In genomic region chr7:132753518-132754388, GRCm38 (mm10) we compare ENCODE assay signal across 8 mouse cellular contexts. TPM values are rescaled to one million over a fixed set of nuclear protein-coding genes. Genes with fewer than 3 reads are reported as not detected.
A peak's percentile ranks its signal among the peaks of the same experiment; 100 is the strongest.
DNase-seq lines count a peak whose midpoint lies in the region; ATAC-seq lines count a peak whose summit lies in the region.

No protein-coding gene starts in this region.

- no peak overlapping the region for H3K4me2 ChIP-seq in forebrain, embryonic 14.5 days (ENCODE audit: low read length)
- H3K4me2 ChIP-seq in limb, embryonic 13.5 days (replicated peaks) = peak overlapping the region; percentile 12; the same call in 1 of the 2 replicates

- H3K4me3 ChIP-seq in forebrain, embryonic 14.5 days (ENCODE audit: low read depth, low read length) = no peak overlapping the region
- H3K4me3 ChIP-seq in limb, embryonic 13.5 days = no peak overlapping the region

- intact Hi-C loops in gastrocnemius, postnatal 14 days (cut with DNase I; ENCODE audit: low total_unique reads) = no loop called here
- intact Hi-C loops in gastrocnemius, postnatal 36 days (cut with DNase I) = no loop called here

- peak overlapping the region; percentile 48; the same call in 1 of the 2 replicates for H3K27ac ChIP-seq in forebrain, embryonic 14.5 days (ENCODE audit: low read depth, low read length)
- H3K27ac ChIP-seq in limb, embryonic 13.5 days = peak overlapping the region; percentile 88

- H3K27me3 ChIP-seq in forebrain, embryonic 14.5 days (replicated peaks; ENCODE audit: control insufficient read depth, insufficient read depth, low read length) = no peaks in the 10 kb centered on the region
- H3K27me3 ChIP-seq in limb, embryonic 13.5 days = no peaks in the 10 kb centered on the region

- peaks cover 14% of the 10 kb centered on the region; the same call in 1 of the 2 replicates for H3K4me1 ChIP-seq in forebrain, embryonic 14.5 days (ENCODE audit: control insufficient read depth, insufficient read depth, low read length)
- peaks cover 53% of the 10 kb centered on the region for H3K4me1 ChIP-seq in limb, embryonic 13.5 days

- 0 out of 2 replicates have a peak overlapping the region, but pooled peaks have one; percentile 21 for H3K9ac ChIP-seq in forebrain, embryonic 14.5 days (ENCODE audit: low read length)
- no peak overlapping the region for H3K9ac ChIP-seq in limb, embryonic 13.5 days

- ATAC-seq in forebrain, embryonic 14.5 days = peak; percentile 57
- ATAC-seq in limb, embryonic 13.5 days (ENCODE audit: low FRiP score, low read depth) = peak; percentile 76

- WGBS in forebrain, embryonic 14.5 days = 54% methylated on average over 4 of the region's 4 CpGs
- WGBS in limb, embryonic 13.5 days = 33% methylated on average over 4 of the region's 4 CpGs

- peaks cover 24% of the 10 kb centered on the region for H3K36me3 ChIP-seq in forebrain, embryonic 14.5 days (ENCODE audit: control insufficient read depth, insufficient read depth, low read length)
- peaks cover 45% of the 10 kb centered on the region for H3K36me3 ChIP-seq in limb, embryonic 13.5 days

- no peaks in the 10 kb centered on the region for H3K9me3 ChIP-seq in forebrain, embryonic 14.5 days (replicated peaks; ENCODE audit: control insufficient read depth, low read length)
- no peaks in the 10 kb centered on the region for H3K9me3 ChIP-seq in limb, embryonic 13.5 days

- peak; percentile 46 for DNase-seq in gastrocnemius, postnatal 14 days
- no peak for DNase-seq in gastrocnemius, postnatal 36 days
- peak; percentile 72 for DNase-seq in NIH3T3 (ENCODE audit: low read depth)
- DNase-seq in forebrain, embryonic 14.5 days (ENCODE audit: low spot score) = peak; percentile 28
- DNase-seq in retina, embryonic 14.5 days (ENCODE audit: low spot score) = no peak
- DNase-seq in layer of hippocampus, adult 9-11 months = no peak
- DNase-seq in right cerebral cortex, postnatal 4 days = no peak

RNA-seq across cellular contexts. Expression of gene Fam53b, which starts 59.9 kb away (rescaled TPM):
- total RNA-seq in gastrocnemius, postnatal 14 days (2021) = 10 to 100 TPM; 19.5 to 24.1 TPM
- 10 to 100 TPM; 15.0 to 16.1 TPM for total RNA-seq in gastrocnemius, postnatal 36 days (2021)
- polyA plus RNA-seq in forebrain, embryonic 14.5 days (2014; fragmentation: Nextera tagmentation; extraction: Ambion mirVana) = 17.1 and 25.1 TPM in 2 replicates
- 25.4 and 26.4 TPM in 2 replicates for polyA plus RNA-seq in limb, embryonic 13.5 days (2015; fragmentation: Nextera tagmentation; extraction: Ambion mirVana)

Comparison
In these comparisons a context has a peak if more than half of its experiments do, and no peak if none do; other contexts are left out.
1. DNase-seq: peak in gastrocnemius, postnatal 14 days (single experiment), NIH3T3 (single experiment) and forebrain, embryonic 14.5 days (single experiment); none in gastrocnemius, postnatal 36 days (0 of 2), retina, embryonic 14.5 days (single experiment), layer of hippocampus, adult 9-11 months (single experiment) and right cerebral cortex, postnatal 4 days (single experiment).